Mouse (Mus musculus) heart, adult 18-20 months (tissue): ENCODE data around the gene Klf9. TPM values are rescaled to one million over a fixed set of nuclear protein-coding genes. Genes with fewer than 3 reads are reported as not detected.

Experiments
- microRNA-seq, 2 experiments: library from miRNA; unstranded; fragments of <30 nt; microRNA quantifications; one replicate each; pipeline ENCODE4 v1.2.0; 2022
- total RNA-seq, 2 experiments: library from RNA; stranded (reverse); gene quantifications; 2 replicates each; pipeline ENCODE4 v1.2.3; 2021

Gene Klf9
- total RNA-seq, 2 experiments from 2014 or later: 98.5 to 136 TPM

Small RNA genes within 50 kb of the gene (microRNA-seq; reads per million reads assigned to microRNA genes)
- gene Mir1192: 0 reads per million in 2 experiments

Other genes with a start within 250 kb of the Klf9 start
- 10 to 100 TPM; 19.3 to 19.5 TPM for gene Smc5, start 132.7 kb downstream of the Klf9 start, total RNA-seq